Mouse (Mus musculus): Measurements from ENCODE around the gene Ntsr2. TPM values are rescaled to one million over a fixed set of nuclear protein-coding genes. Genes with fewer than 3 reads are reported as not detected.
A peak's percentile ranks its signal among the peaks of the same experiment; 100 is the strongest.

Gene Ntsr2
- polyA plus RNA-seq, 1 experiment from 2014 or later, result not detected

DNA sequence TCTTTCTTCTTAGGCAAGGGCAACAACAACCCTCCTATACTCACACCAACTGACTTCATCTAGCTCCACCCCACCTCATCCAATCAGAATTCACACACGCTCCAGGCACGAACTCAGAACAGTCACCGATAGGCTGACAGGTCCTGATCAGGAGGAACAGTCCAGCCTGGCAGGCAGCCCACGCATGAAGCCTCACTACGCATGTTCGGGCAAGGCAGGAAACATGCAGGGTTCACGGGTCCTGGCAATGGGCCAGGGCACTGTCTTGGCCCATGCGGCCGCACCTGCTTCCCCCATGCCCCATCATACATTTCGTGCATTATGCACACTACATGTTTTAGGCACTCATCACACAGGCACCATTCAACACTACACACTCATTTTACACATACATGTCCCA lies 8.3 kb downstream of the Ntsr2 start:
- Histone ChIP-seq H3K36me3 (ENCODE audit: control insufficient read depth, insufficient read depth) (no peaks in the 10 kb centered on the region), H3K9me3 (ENCODE audit: control insufficient read depth) (no peaks in the 10 kb centered on the region), H3K27ac (ENCODE audit: low read depth, low read length) (no peak overlapping the region), H3K27me3 (replicated peaks; ENCODE audit: control insufficient read depth, insufficient read depth, low read length) (no peaks in the 10 kb centered on the region), H3K9ac (ENCODE audit: low read depth, low read length) (no peak overlapping the region), H3K4me3 (ENCODE audit: low read depth, low read length) (no peak overlapping the region), H3K4me2 (replicated peaks; ENCODE audit: low read depth) (no peak overlapping the region), H3K4me1 (replicated peaks; ENCODE audit: control insufficient read depth, insufficient read depth, low read length) (no peaks in the 10 kb centered on the region)
- no peak for TF ChIP-seq CTCF (IDR thresholded peaks at IDR 0.05; ENCODE audit: low read depth)
- 82% methylated on average over 10 of the region's 10 CpGs for WGBS
- ATAC-seq, result no peak

GRCm38 (mm10) chr12:16661936-16662335 lies 8.8 kb downstream of the Ntsr2 start:
- TF ChIP-seq CTCF (IDR thresholded peaks at IDR 0.05; ENCODE audit: low read depth), result no peak
- Histone ChIP-seq H3K4me2 (replicated peaks; ENCODE audit: low read depth) (no peak overlapping the region), H3K4me1 (replicated peaks; ENCODE audit: control insufficient read depth, insufficient read depth, low read length) (no peaks in the 10 kb centered on the region), H3K9ac (ENCODE audit: low read depth, low read length) (no peak overlapping the region), H3K4me3 (ENCODE audit: low read depth, low read length) (no peak overlapping the region), H3K27me3 (replicated peaks; ENCODE audit: control insufficient read depth, insufficient read depth, low read length) (no peaks in the 10 kb centered on the region), H3K27ac (ENCODE audit: low read depth, low read length) (no peak overlapping the region), H3K36me3 (ENCODE audit: control insufficient read depth, insufficient read depth) (no peaks in the 10 kb centered on the region), H3K9me3 (ENCODE audit: control insufficient read depth) (no peaks in the 10 kb centered on the region)
- ATAC-seq, result no peak
- 58% methylated on average over 2 of the region's 2 CpGs for WGBS

DNA sequence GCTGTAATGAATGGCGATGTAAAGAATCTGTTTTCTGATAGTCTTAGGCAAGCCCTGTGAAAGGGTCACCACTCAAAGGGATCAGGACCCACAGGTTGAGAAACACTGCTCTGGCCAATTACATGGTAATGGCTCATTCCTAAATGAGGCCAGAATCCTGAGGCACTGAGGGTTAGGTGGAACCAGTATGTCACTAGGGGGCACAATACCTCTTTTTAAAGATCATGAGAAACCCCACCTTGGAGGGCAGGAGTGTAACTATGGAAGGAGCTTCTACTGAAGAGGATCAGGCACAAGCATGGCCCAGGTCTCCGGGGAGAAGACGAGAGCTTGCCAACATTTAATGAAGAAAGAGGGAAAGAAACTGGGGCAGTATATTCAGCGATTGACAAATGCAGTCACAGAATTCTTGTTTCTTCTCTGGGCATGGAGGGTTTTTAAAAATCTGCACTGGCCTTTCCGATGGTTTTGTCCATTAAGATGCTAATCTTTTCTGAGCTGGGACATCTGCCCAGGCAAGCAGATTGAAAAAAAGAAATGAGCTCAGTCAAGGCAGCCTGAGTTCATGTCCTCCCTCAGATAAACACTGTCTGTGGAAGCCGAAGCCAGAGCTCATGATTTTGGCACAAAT lies 9.9 kb downstream of the Ntsr2 start:
- no peak for ATAC-seq
- 58% methylated on average over 6 of the region's 6 CpGs for WGBS

DNA sequence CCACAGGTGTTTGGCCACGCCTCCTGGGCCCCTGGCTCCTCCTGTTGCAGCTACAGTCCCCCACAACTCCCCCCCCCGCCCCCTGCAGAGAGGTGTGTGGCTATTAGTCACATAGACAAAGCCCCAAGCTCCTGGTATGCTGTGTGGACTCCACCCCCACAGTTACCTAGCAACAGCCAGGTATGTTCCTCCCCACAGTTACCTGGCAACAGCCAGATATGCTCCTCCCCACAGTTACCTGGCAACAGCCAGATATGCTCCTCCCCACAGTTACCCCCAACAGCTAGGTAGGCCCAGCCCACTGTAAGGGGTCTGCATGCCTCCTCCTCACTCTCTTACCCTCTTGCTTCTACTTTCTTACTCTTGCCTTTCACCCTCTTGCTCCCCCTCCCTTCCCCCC lies 11.8 kb downstream of the Ntsr2 start:
- no peak overlapping the region for H3K4me2 ChIP-seq (replicated peaks; ENCODE audit: low read depth)
- no peak overlapping the region for H3K4me3 ChIP-seq (ENCODE audit: low read depth, low read length)
- ATAC-seq, result peak; percentile 60; the same call in 1 of the 2 replicates
- no peaks in the 10 kb centered on the region for H3K27me3 ChIP-seq (replicated peaks; ENCODE audit: control insufficient read depth, insufficient read depth, low read length)
- H3K36me3 ChIP-seq (ENCODE audit: control insufficient read depth, insufficient read depth), result no peaks in the 10 kb centered on the region; the same call in 1 of the 2 replicates
- H3K9me3 ChIP-seq (ENCODE audit: control insufficient read depth), result no peaks in the 10 kb centered on the region
- no peak for TF ChIP-seq CTCF (IDR thresholded peaks at IDR 0.05; ENCODE audit: low read depth)
- no peak overlapping the region for H3K9ac ChIP-seq (ENCODE audit: low read depth, low read length)
- WGBS, result 14% methylated on average over 1 of the region's 2 CpGs
- no peaks in the 10 kb centered on the region for H3K4me1 ChIP-seq (replicated peaks; ENCODE audit: control insufficient read depth, insufficient read depth, low read length)
- H3K27ac ChIP-seq (ENCODE audit: low read depth, low read length), result no peak overlapping the region

More for the DNA sequence above, 9.9 kb downstream of the Ntsr2 start:
- H3K4me1 ChIP-seq (replicated peaks; ENCODE audit: control insufficient read depth, insufficient read depth, low read length), result no peaks in the 10 kb centered on the region
- no peak overlapping the region for H3K27ac ChIP-seq (ENCODE audit: low read depth, low read length)
- no peak overlapping the region for H3K9ac ChIP-seq (ENCODE audit: low read depth, low read length)
- H3K4me2 ChIP-seq (replicated peaks; ENCODE audit: low read depth), result no peak overlapping the region
- H3K9me3 ChIP-seq (ENCODE audit: control insufficient read depth), result no peaks in the 10 kb centered on the region
- TF ChIP-seq CTCF (IDR thresholded peaks at IDR 0.05; ENCODE audit: low read depth), result peak; percentile 18; the same call in 1 of the 2 replicates
- no peaks in the 10 kb centered on the region for H3K27me3 ChIP-seq (replicated peaks; ENCODE audit: control insufficient read depth, insufficient read depth, low read length)
- H3K4me3 ChIP-seq (ENCODE audit: low read depth, low read length), result no peak overlapping the region
- H3K36me3 ChIP-seq (ENCODE audit: control insufficient read depth, insufficient read depth), result no peaks in the 10 kb centered on the region

- H3K4me3 ChIP-seq (ENCODE audit: low read depth, low read length), result no peak overlapping the region
- WGBS, result 79% methylated on average over 3 of the region's 3 CpGs
- H3K4me1 ChIP-seq (replicated peaks; ENCODE audit: control insufficient read depth, insufficient read depth, low read length), result no peaks in the 10 kb centered on the region
- H3K27ac ChIP-seq (ENCODE audit: low read depth, low read length), result no peak overlapping the region
- H3K27me3 ChIP-seq (replicated peaks; ENCODE audit: control insufficient read depth, insufficient read depth, low read length), result no peaks in the 10 kb centered on the region
- H3K9me3 ChIP-seq (ENCODE audit: control insufficient read depth), result no peaks in the 10 kb centered on the region
- H3K9ac ChIP-seq (ENCODE audit: low read depth, low read length), result no peak overlapping the region
- no peak for TF ChIP-seq CTCF (IDR thresholded peaks at IDR 0.05; ENCODE audit: low read depth)
- no peak for ATAC-seq
- no peak overlapping the region for H3K4me2 ChIP-seq (replicated peaks; ENCODE audit: low read depth)
- H3K36me3 ChIP-seq (ENCODE audit: control insufficient read depth, insufficient read depth), result peaks cover 7% of the 10 kb centered on the region; the same call in 1 of the 2 replicates
These were observed 16.0 kb downstream of the Ntsr2 start for GRCm38 (mm10) chr12:16669176-16669575.

DNA sequence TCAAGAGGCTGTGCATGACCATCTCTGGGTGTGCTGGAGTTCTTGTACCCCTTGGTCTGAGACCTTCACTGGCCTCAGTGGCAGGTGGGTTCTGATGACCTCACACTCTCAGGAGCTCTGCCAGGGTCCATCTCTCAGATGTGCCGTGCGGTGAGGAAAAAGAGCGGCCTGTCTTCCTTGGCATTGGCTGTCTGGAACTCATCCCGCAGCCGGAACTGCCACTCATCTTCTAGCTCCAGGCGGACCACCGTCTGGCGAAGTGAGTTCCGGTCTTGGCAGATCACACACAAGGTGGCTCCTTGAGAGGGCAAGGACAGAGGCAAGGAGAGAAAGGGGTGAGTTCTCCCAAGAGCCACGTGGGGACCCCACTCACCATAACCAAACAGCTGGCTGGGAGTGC lies 19.1 kb downstream of the Ntsr2 start:
- Histone ChIP-seq H3K4me3 (ENCODE audit: low read depth, low read length) (no peak overlapping the region), H3K4me2 (replicated peaks; ENCODE audit: low read depth) (no peak overlapping the region), H3K4me1 (replicated peaks; ENCODE audit: control insufficient read depth, insufficient read depth, low read length) (no peaks in the 10 kb centered on the region), H3K36me3 (ENCODE audit: control insufficient read depth, insufficient read depth) (peaks cover 8% of the 10 kb centered on the region; the same call in 1 of the 2 replicates), H3K27ac (ENCODE audit: low read depth, low read length) (no peak overlapping the region), H3K9me3 (ENCODE audit: control insufficient read depth) (no peaks in the 10 kb centered on the region), H3K27me3 (replicated peaks; ENCODE audit: control insufficient read depth, insufficient read depth, low read length) (no peaks in the 10 kb centered on the region), H3K9ac (ENCODE audit: low read depth, low read length) (no peak overlapping the region)
- 95% methylated on average over 10 of the region's 10 CpGs for WGBS
- no peak for TF ChIP-seq CTCF (IDR thresholded peaks at IDR 0.05; ENCODE audit: low read depth)
- ATAC-seq, result no peak
